Mouse (Mus musculus): ENCODE data around the gene Atf6b.

GRCm38 (mm10) chr17:34646906-34647787 lies at the start of gene Atf6b:
- no peak for TF ChIP-seq CTCF (IDR thresholded peaks at IDR 0.05; ENCODE audit: control insufficient read depth, insufficient read depth, insufficient read length)
- TF ChIP-seq CEBPB (IDR thresholded peaks at IDR 0.05; ENCODE audit: low read depth) = no peak
